Mouse (Mus musculus) G1E-ER4 (cell line): ENCODE results near the gene Dicer1. TPM values are rescaled to one million over a fixed set of nuclear protein-coding genes. Genes with fewer than 3 reads are reported as not detected.

Experiments
- GATA1 ChIP-seq: IDR thresholded peaks from one replicate; pipeline ENCODE4 v1.8.0; 2012; ENCODE audit warnings: low read length, inconsistent platforms
- polyA plus RNA-seq: library from polyadenylated mRNA; stranded (reverse); fragments of >175 nt; gene quantifications from 2 replicates; pipeline ENCODE4 v1.2.3, GENCODE M21; 2012

Dicer1 gene
- polyA plus RNA-seq: 5.9 and 11.0 TPM in 2 replicates

- TF ChIP-seq GATA1: no peak
These were observed at the start of gene Dicer1 for GRCm38 (mm10) chr12:104751814-104752765. Gene Dicer1 (minus strand): TSS chr12:104751952.

DNA sequence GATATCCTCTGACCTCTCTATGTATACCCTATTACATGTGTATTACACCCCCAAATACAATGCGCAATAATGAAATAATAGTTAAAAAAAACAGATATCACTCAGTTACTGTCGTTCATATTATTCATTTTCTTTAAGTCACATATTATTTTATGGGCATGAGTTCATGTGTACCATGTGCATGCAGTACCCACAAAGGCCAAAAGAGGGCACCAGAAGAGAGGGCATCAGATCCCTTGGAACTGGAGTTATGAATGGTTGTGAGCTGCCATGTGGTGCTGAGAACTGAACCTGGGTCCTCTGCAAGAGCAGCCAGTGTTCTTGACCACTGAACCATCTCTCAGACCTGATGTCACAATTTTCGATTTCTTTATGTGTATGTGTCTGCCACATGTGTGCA is 47.6 kb upstream of the Dicer1 start:
- TF ChIP-seq GATA1: no peak

GRCm38 (mm10) chr12:104797905-104798304 is 46.2 kb upstream of the Dicer1 start:
- no peak for TF ChIP-seq GATA1

DNA sequence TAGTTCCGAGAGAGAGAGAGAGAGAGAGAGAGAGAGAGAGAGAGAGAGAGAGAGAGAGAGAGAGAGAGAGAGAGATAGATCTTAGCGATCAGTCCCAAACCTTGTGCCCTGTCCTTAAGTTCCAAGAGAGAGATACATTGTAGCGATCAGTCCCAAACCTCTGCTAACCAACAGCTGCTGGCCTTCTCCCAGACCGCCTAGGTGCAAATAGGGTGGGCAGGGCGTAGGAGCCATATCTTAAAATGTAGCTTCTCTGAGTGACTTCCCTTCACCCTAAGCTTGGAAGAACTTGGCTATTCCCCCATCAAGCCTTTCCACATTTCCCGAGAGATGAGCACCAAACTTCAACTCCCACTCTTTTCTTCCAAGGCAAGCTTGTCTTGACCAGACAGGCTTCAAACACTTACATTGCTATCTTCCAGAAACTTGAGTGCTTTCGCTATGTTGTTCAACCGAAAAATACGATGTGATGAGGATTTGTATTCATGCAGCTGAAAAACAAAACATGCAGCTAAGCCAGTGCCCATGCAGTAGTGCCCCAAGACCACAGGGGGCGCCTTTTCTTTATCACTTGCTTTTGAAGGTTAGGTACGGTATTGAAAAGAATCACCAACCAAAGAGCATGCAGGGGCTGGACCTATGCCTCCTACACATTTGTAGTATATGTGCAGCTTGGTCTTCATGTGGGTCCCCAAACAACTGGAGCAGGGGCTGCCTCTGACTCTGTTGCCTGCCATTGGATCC is 45.1 kb upstream of the Dicer1 start:
- TF ChIP-seq GATA1: no peak

- TF ChIP-seq GATA1: no peak
These were observed 43.2 kb upstream of the Dicer1 start for GRCm38 (mm10) chr12:104794957-104795356.

DNA sequence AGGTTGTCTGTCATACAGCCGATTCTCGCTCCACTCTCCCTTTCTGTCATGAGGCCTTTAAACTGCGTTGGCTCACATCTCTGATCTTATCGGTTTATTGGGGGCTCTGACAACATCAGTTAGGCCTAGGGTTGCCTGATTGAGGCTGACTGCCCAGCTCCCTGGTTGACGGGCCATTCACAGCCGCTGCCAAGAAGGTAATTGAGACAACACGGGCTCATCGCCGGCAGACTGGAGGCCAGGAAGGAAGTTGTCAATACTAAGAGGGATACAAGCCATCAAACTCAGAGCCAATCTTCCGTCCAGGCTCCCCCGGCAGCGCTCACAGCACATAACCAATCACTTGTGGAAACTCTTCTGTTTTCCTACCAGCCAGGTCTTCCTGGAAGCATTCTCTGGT is 41.7 kb upstream of the Dicer1 start:
- TF ChIP-seq GATA1: no peak

DNA sequence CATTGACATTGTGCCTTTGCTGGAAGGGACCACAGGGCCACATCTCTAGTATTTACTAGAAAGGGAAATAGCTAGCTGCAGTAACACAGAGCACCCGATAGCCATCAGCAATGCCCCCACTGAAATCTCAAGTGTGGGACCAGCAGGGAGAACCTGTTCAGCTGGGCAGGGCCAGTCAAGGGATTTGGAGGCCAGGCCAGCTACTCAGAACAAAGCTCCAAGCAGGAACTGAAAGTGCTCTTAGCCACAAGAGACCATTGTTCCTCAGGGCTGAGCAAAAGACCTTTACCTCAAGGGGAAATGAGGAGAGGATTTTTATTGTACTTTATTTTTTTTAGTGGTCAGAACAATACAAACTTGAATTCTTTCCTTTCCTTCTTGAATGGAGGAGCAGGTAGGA is 25.9 kb upstream of the Dicer1 start:
- no peak for TF ChIP-seq GATA1

- TF ChIP-seq GATA1: no peak
These were observed 20.2 kb upstream of the Dicer1 start for GRCm38 (mm10) chr12:104771941-104772340.

DNA sequence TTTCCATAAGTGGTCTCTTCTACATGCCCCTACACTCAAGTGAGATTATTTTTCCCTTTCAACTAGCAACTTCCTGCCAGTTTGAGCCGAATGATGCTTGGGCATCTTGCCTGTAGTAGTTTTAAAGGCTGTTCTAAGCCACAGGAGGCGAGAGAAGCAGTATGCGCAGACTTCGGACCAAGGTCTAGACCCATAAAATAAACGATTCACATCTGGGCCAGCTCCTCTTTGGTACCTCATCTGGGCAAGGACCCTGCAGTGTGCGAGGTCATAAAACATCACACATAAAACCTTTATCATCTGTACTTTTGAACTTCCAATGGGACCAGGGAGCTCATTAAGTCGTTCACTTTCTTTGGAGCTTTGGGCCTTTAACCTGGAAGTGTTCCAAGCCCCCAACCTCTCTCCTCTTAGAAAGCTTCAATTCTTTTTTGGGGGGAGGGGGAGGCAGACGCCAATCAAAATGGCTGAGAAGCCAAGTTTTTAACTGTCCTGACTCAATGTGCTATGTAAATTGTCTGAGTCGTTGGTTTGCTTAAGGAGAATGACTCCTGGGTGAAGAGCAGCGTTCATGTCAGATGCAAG is 17.5 kb upstream of the Dicer1 start:
- no peak for TF ChIP-seq GATA1

GRCm38 (mm10) chr12:104767183-104767582 is 15.4 kb upstream of the Dicer1 start:
- no peak for TF ChIP-seq GATA1

- TF ChIP-seq GATA1: no peak
These were observed 14.0 kb upstream of the Dicer1 start for GRCm38 (mm10) chr12:104765761-104766160.

GRCm38 (mm10) chr12:104765116-104765515 is 13.4 kb upstream of the Dicer1 start:
- TF ChIP-seq GATA1: no peak

DNA sequence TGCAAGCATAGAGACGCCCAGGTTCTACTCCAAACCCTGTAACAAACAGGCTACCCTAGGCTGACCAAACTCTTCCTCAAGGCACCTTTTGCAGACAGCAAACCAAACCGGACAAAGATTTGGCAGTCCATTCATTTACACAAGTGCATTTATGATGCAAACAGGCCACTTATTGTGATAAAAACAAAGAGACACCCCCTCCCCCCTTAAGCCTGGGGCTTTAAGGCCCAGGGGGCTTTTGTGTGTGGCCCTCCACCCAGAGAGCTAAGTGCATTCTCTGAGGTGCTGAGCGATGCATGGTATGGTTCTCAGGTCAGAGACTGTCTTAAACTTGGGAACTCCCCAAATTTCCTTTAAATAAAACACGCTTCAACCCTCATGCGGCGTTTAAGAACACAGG is 12.2 kb upstream of the Dicer1 start:
- TF ChIP-seq GATA1: no peak

- no peak for TF ChIP-seq GATA1
These were observed 9.7 kb upstream of the Dicer1 start for GRCm38 (mm10) chr12:104761411-104761810.

DNA sequence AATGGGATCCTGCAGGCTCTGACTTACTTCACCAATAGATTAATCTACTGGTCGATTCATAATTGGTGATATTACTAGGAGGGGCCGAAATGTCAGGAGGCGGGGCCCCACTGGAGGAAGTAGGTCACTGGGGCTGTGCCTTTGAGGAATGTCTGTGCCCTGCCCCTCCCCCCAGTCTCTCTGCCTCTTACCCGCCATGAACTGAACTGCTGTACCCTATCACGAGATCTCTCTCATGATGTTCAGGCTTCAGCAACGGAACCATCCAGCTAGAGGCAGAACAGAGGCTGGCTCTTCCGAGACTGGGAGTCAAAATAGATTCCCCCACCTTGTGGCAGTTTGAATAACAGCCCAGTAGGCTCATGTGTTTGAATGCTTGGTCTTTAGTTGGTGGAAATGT is 6.3 kb upstream of the Dicer1 start:
- no peak for TF ChIP-seq GATA1

- TF ChIP-seq GATA1: no peak
These were observed 1.9 kb upstream of the Dicer1 start for GRCm38 (mm10) chr12:104753686-104754085.
